8 mouse cellular contexts compared by ENCODE assay signal in genomic region chr16:94289138-94290072, GRCm38 (mm10). TPM values are rescaled to one million over a fixed set of nuclear protein-coding genes. Genes with fewer than 3 reads are reported as not detected.
DNase-seq lines count a peak whose midpoint lies in the region; ATAC-seq and TF ChIP-seq lines count a peak whose summit lies in the region.

No protein-coding gene starts in this region.

- 14% methylated on average over 39 of the region's 39 CpGs for WGBS in heart, embryonic 11.5 days (ENCODE audit: insufficient replicate concordance)
- WGBS in liver, embryonic 13.5 days (ENCODE audit: insufficient replicate concordance): 13% methylated on average over 39 of the region's 39 CpGs
- WGBS in neural tube, embryonic 14.5 days: 17% methylated on average over 26 of the region's 39 CpGs

- 0 out of 2 replicates have a peak, but pooled peaks have one; percentile 28 for ATAC-seq in heart, embryonic 11.5 days (replicated peaks; ENCODE audit: insufficient number of reproducible peaks, low FRiP score, low TSS enrichment)
- no peak for ATAC-seq in liver, embryonic 13.5 days (ENCODE audit: low read depth)
- ATAC-seq in neural tube, embryonic 14.5 days (ENCODE audit: low read depth): peak; percentile 65

- H3K4me1 ChIP-seq in ES-E14 (ENCODE audit: control insufficient read depth in 2 of 2, insufficient read depth in 2 of 2, low read length in 2 of 2, poor library complexity in 1 of 2): peaks cover 0 to 2% of the 10 kb centered on the region in 2 experiments; a peak in 1 of 4 replicates
- H3K4me1 ChIP-seq in heart, embryonic 11.5 days (ENCODE audit: control insufficient read depth, insufficient read depth, low read length): 0 out of 2 replicates have a peak, but pooled peaks cover 2% of the 10 kb centered on the region
- peaks cover 22% of the 10 kb centered on the region for H3K4me1 ChIP-seq in liver, embryonic 13.5 days (replicated peaks)
- 0 out of 2 replicates have a peak, but pooled peaks cover 3% of the 10 kb centered on the region for H3K4me1 ChIP-seq in neural tube, embryonic 14.5 days (ENCODE audit: control insufficient read depth, insufficient read depth, low read length)

- H3K9ac ChIP-seq in ES-E14 (ENCODE audit: insufficient read depth, low read depth, low read length, poor library complexity, severe bottlenecking): peak overlapping the region; percentile 80
- peak overlapping the region; percentile 78 for H3K9ac ChIP-seq in heart, embryonic 11.5 days (ENCODE audit: low read depth, low read length)
- peak overlapping the region; percentile 81 for H3K9ac ChIP-seq in liver, embryonic 13.5 days
- H3K9ac ChIP-seq in neural tube, embryonic 14.5 days (replicated peaks; ENCODE audit: low read depth, low read length): peak overlapping the region; percentile 80

- peak overlapping the region; percentile 72 to 84 for H3K4me3 ChIP-seq in ES-E14 (ENCODE audit: insufficient read depth in 1 of 2, low read depth in 1 of 2, low read length in 2 of 2, poor library complexity in 1 of 2, severe bottlenecking in 1 of 2)
- H3K4me3 ChIP-seq in heart, embryonic 11.5 days (ENCODE audit: low read depth, low read length): peak overlapping the region; percentile 88
- H3K4me3 ChIP-seq in liver, embryonic 13.5 days (replicated peaks): peak overlapping the region; percentile 74
- peak overlapping the region; percentile 75 for H3K4me3 ChIP-seq in neural tube, embryonic 14.5 days (ENCODE audit: low read depth, low read length)

- H3K27ac ChIP-seq in ES-E14 (ENCODE audit: insufficient read depth, low read depth, low read length, poor library complexity, severe bottlenecking): no peak overlapping the region
- H3K27ac ChIP-seq in heart, embryonic 11.5 days (ENCODE audit: low read depth, low read length): no peak overlapping the region
- no peak overlapping the region for H3K27ac ChIP-seq in liver, embryonic 13.5 days
- peak overlapping the region; percentile 73 for H3K27ac ChIP-seq in neural tube, embryonic 14.5 days (ENCODE audit: low read depth, low read length)

- peaks cover 2% of the 10 kb centered on the region; the same call in 1 of the 2 replicates for H3K36me3 ChIP-seq in ES-E14 (ENCODE audit: control insufficient read depth, insufficient read depth, low read length, poor library complexity, severe bottlenecking)
- H3K36me3 ChIP-seq in heart, embryonic 11.5 days (ENCODE audit: control insufficient read depth, insufficient read depth, low read length): no peaks in the 10 kb centered on the region
- no peaks in the 10 kb centered on the region for H3K36me3 ChIP-seq in liver, embryonic 13.5 days
- H3K36me3 ChIP-seq in neural tube, embryonic 14.5 days (ENCODE audit: control insufficient read depth, insufficient read depth, low read length): no peaks in the 10 kb centered on the region

- DNase-seq in 416B (ENCODE audit: low read depth) (peak; percentile 54), ES-E14 (ENCODE audit: low read depth, low spot score) (no peak)
- DNase-seq in embryo, embryonic 10 days (ENCODE audit: low spot score): peak; percentile 39
- DNase-seq in layer of hippocampus, adult 11-12 months (ENCODE audit: low spot score): peak; percentile 89
- no peak for DNase-seq in liver, embryonic 13.5 days
- DNase-seq in spleen, adult 12 weeks (ENCODE audit: low spot score): no peak

- in situ Hi-C loops in ES-E14 (cut with MboI; ENCODE audit: low sequenced_read_pairs in 2 of 2, unreplicated experiment in 2 of 2): no loop called here

- H3K27me3 ChIP-seq in heart, embryonic 11.5 days (ENCODE audit: control insufficient read depth, insufficient read depth, low read length): no peaks in the 10 kb centered on the region
- H3K27me3 ChIP-seq in liver, embryonic 13.5 days: 0 out of 2 replicates have a peak, but pooled peaks cover 7% of the 10 kb centered on the region
- no peaks in the 10 kb centered on the region for H3K27me3 ChIP-seq in neural tube, embryonic 14.5 days (ENCODE audit: control insufficient read depth, insufficient read depth, low read length)

- H3K9me3 ChIP-seq in ES-E14 (ENCODE audit: control insufficient read depth, insufficient read depth, low read depth, low read length): no peaks in the 10 kb centered on the region
- H3K9me3 ChIP-seq in heart, embryonic 11.5 days (replicated peaks; ENCODE audit: control insufficient read depth, low read length): no peaks in the 10 kb centered on the region
- H3K9me3 ChIP-seq in liver, embryonic 13.5 days (replicated peaks): no peaks in the 10 kb centered on the region
- H3K9me3 ChIP-seq in neural tube, embryonic 14.5 days (ENCODE audit: control insufficient read depth, low read length): no peaks in the 10 kb centered on the region

- peak overlapping the region; percentile 94 for H3K4me2 ChIP-seq in heart, embryonic 11.5 days
- peak overlapping the region; percentile 93 for H3K4me2 ChIP-seq in liver, embryonic 13.5 days
- H3K4me2 ChIP-seq in neural tube, embryonic 14.5 days (ENCODE audit: low read depth, low read length): peak overlapping the region; percentile 98

TF ChIP-seq in ES-E14, 5 proteins besides CTCF, POLR2A, EP300 and RAD21:
- TF ChIP-seq ZNF384 (IDR thresholded peaks at IDR 0.05; ENCODE audit: low read depth, low read length): no peak

RNA-seq across cellular contexts. Expression of gene Hlcs, which starts 24.0 kb away (rescaled TPM):
- total RNA-seq in ES-E14 (2012; rRNA removed): 5.2 and 10.1 TPM in 2 replicates
- 7.7 and 8.5 TPM in 2 replicates for polyA plus RNA-seq in heart, embryonic 11.5 days (2014; fragmentation: Nextera tagmentation; extraction: Ambion mirVana)
- 2.5 and 2.9 TPM in 2 replicates for polyA plus RNA-seq in liver, embryonic 13.5 days (2015; fragmentation: Nextera tagmentation; extraction: Ambion mirVana)
- 7.6 and 8.2 TPM in 2 replicates for polyA plus RNA-seq in neural tube, embryonic 14.5 days (2014; fragmentation: Nextera tagmentation; extraction: Ambion mirVana)

RNA-seq across cellular contexts. Expression of gene Ripply3, which starts 38.8 kb away (rescaled TPM):
- 0.16 and 0.22 TPM in 2 replicates for total RNA-seq in ES-E14 (2012; rRNA removed)
- 4.9 and 6.0 TPM in 2 replicates for polyA plus RNA-seq in heart, embryonic 11.5 days (2014; fragmentation: Nextera tagmentation; extraction: Ambion mirVana)
- polyA plus RNA-seq in liver, embryonic 13.5 days (2015; fragmentation: Nextera tagmentation; extraction: Ambion mirVana): 1.5 and 1.7 TPM in 2 replicates
- polyA plus RNA-seq in neural tube, embryonic 14.5 days (2014; fragmentation: Nextera tagmentation; extraction: Ambion mirVana): 0.52 and 1.7 TPM in 2 replicates

Comparison
In these comparisons a context has a peak if more than half of its experiments do, and no peak if none do; other contexts are left out.
1. DNase-seq: peak in 416B (single experiment), embryo, embryonic 10 days (single experiment) and layer of hippocampus, adult 11-12 months (single experiment); none in ES-E14 (single experiment), liver, embryonic 13.5 days (single experiment) and spleen, adult 12 weeks (single experiment).
2. Peak in every context shown above with its lines, with median percentiles within 50 percentile points of each other: H3K4me3 ChIP-seq, H3K9ac ChIP-seq and H3K4me2 ChIP-seq.